Mouse (Mus musculus) kidney, adult 2 months (tissue): ENCODE measurements at regions not wholly inside any gene's neighbourhood (a gene's known extent, or its start where the extent isn't known, plus 50 kb on each side); places are given as distances from the start of the nearest gene placed in this dataset.

Experiments used
- DNase-seq: peaks from one replicate; pipeline ENCODE4 v3.0.0; 2021
- H3K27ac ChIP-seq: fragments of 200-500 bp; 2 replicates; pipeline ENCODE4 v1.5.1; 2012; ENCODE audit warnings: low read depth, low read length, control low read depth, inconsistent platforms; ENCODE audit not compliant: insufficient read depth
- H3K27me3 ChIP-seq: fragments of 200-500 bp; replicated peaks from 2 replicates; pipeline ENCODE4 v1.6.1; 2012; ENCODE audit warnings: mild to moderate bottlenecking, moderate library complexity, low read length, inconsistent platforms; ENCODE audit not compliant: control insufficient read depth, insufficient read depth
- H3K36me3 ChIP-seq: fragments of 200-500 bp; 2 replicates; pipeline ENCODE4 v1.6.1; 2012; ENCODE audit warnings: mild to moderate bottlenecking, moderate library complexity, low read length, inconsistent platforms; ENCODE audit not compliant: control insufficient read depth, insufficient read depth
- H3K4me1 ChIP-seq: fragments of 200-500 bp; 2 replicates; pipeline ENCODE4 v1.6.1; 2011; ENCODE audit warnings: low read length; ENCODE audit not compliant: control insufficient read depth, insufficient read depth
- H3K4me3 ChIP-seq: fragments of 200-500 bp; 2 replicates; pipeline ENCODE4 v1.5.1; 2011; ENCODE audit warnings: mild to moderate bottlenecking, low read depth, low read length, control low read depth; ENCODE audit not compliant: insufficient read depth
- CTCF ChIP-seq: fragments of 200-500 bp; conservative IDR thresholded peaks from 2 replicates; pipeline ENCODE4 v1.5.1; 2011; ENCODE audit warnings: low read depth, mild to moderate bottlenecking, control low read depth, low read length, moderate library complexity, mixed read lengths; ENCODE audit not compliant: insufficient read depth, insufficient read length
- POLR2A ChIP-seq: fragments of 200-500 bp; IDR thresholded peaks from one replicate; pipeline ENCODE4 v1.6.1; 2011; ENCODE audit warnings: low read depth, low read length, control low read depth
- WGBS: fragments of 180-500 bp; shearing (Covaris S2); methylation state at CpG from one replicate; pipeline ENCODE4 v1.1.7; 2018; 5-methylcytosine and 5-hydroxymethylcytosine counted together

DNA sequence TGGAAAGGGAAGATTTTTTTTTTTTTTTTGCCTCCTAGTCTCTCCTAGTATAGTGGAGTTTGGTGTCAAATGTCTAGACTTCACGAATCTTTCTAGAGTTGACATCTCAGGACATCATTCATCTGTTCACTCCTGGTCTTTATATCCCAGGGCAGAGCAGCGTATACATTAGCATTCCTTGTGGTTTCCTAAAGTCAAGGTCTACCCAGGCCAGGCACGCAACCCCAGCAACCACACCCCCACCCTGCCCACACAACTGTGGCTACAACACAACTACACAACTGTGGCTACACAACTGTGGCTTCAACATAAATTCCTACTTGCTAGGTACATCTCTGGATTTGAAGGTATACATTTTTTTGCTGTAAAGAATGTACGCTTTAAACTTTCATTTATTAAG is 122.2 kb downstream of the Ppp1r3a start:
- no peak overlapping the region for H3K27ac ChIP-seq
- no peaks in the 10 kb centered on the region for H3K36me3 ChIP-seq
- no peak overlapping the region for H3K4me3 ChIP-seq
- no peaks in the 10 kb centered on the region for H3K27me3 ChIP-seq
- WGBS: 41% methylated on average over 4 of the region's 4 CpGs
- no peaks in the 10 kb centered on the region for H3K4me1 ChIP-seq
- TF ChIP-seq CTCF (no peak), POLR2A (no peak)
- DNase-seq: no peak

DNA sequence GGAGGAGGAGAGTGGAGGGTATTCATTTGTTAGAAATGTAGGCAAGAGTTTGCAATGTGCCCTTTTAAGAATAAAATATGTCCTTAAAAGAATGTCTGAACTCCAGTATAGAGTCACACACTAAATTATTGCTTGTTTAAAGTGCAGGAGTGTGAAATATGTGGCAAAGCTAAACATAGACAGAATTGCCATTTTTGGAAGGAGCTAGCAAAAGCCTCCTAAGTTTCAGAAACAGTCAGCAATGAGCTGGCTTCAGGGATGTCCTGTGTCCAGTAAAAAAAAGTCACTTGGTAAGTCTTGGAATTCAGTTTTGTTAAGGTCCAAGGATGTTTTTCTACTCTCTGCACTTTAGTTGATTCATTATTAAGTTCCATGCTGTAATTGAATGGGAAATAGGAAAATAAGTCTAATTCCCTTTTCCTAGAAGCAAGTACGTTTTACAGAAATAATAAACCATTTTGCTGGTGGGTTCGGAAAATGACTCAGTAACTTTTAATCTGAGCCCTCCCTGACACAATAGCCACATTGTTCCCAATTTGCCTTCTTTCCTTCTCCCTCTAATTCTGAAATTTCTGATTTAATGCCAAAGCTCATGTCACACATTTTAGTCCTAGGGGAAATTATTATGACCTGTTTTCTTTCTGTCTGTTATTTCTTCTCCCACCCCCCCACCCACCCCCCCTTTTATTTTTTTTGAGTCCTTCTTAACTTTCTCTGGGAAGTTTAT is 123.2 kb downstream of the Ppp1r3a start:
- no peak overlapping the region for H3K27ac ChIP-seq
- H3K4me1 ChIP-seq: no peaks in the 10 kb centered on the region
- DNase-seq: no peak
- 18% methylated on average over 2 of the region's 2 CpGs for WGBS
- no peaks in the 10 kb centered on the region for H3K36me3 ChIP-seq
- H3K4me3 ChIP-seq: no peak overlapping the region
- H3K27me3 ChIP-seq: no peaks in the 10 kb centered on the region
- TF ChIP-seq CTCF (no peak), POLR2A (no peak)

DNA sequence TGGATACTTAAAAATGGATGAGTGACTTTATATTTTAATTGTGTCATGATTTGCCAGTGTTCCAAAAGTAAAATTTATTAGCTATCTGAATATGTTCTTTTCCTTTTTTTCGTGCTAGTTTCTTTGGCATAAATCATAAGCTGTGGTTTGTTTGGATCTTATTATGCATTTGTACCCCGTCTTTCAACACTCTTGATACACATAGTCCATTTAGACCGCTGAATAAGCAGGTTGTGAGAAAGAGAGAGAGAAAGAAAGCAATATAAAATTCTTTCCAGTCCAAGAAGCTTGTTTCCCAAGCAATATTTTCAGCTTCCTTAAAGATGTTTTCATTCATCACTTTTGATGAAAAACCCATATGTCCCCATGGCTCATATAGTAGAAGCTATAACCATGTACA is 138.4 kb downstream of the Ppp1r3a start:
- Histone ChIP-seq H3K36me3 (no peaks in the 10 kb centered on the region), H3K27ac (no peak overlapping the region), H3K4me1 (no peaks in the 10 kb centered on the region), H3K27me3 (no peaks in the 10 kb centered on the region; the same call in 1 of the 2 replicates), H3K4me3 (no peak overlapping the region)
- WGBS: 55% methylated on average over 3 of the region's 3 CpGs
- TF ChIP-seq POLR2A (no peak), CTCF (no peak)
- no peak for DNase-seq

DNA sequence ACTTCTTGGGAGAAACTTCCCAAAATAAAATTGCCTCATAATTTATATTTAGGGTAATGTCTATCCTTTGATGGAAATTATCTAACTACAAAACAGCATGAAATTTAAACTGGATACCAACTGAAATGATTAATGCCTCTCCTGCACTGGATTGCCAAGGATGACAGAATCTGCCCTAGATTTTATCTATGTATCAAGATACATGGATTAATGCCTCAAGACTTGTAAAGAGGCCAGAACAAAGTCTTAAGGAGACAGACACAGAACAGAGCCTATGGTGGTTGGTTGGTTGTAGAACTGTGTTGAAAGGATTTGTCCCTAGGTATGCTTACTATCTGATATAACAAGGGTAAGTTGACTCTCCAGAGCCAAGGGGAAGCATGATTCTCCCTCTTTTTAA is 147.0 kb downstream of the Ppp1r3a start:
- no peaks in the 10 kb centered on the region for H3K4me1 ChIP-seq
- H3K27ac ChIP-seq: no peak overlapping the region
- no peak for DNase-seq
- H3K36me3 ChIP-seq: no peaks in the 10 kb centered on the region
- no peaks in the 10 kb centered on the region for H3K27me3 ChIP-seq
- TF ChIP-seq CTCF (no peak), POLR2A (no peak)
- H3K4me3 ChIP-seq: no peak overlapping the region

DNA sequence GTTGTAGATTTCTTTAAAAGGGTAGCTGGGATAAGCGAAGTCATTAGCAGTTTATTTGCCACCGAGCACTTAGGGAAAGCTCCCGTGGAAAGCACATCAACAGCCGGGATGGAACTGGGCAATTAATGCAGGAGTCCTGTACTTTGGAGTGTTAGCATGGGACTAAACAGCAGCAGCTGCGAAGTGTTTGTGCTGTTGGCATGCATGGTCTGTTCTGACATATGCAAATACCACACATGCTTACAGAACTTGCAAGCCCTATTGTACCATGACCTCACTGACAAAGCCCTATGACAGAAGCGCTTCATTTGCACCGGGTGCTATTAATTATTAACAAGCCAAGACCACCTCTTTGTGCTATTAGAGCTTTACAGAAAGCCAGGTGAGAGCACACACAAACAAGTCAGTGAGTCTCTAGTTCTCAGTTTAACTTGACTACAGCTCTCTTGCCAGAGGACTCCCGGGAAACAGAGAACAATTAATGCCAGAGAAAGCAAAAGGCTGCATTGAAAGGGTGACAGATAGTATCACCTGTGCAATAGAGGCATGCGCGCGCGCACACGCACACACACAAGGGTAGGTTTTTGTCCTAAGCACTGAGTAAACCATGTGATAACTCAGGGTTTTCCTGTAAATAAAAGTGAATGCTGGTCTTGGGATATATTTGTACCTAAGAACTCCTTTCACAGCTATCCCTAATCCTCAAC is 154.4 kb downstream of the Ppp1r3a start:
- Histone ChIP-seq H3K27me3 (no peaks in the 10 kb centered on the region), H3K4me3 (no peak overlapping the region), H3K27ac (no peak overlapping the region), H3K4me1 (no peaks in the 10 kb centered on the region), H3K36me3 (no peaks in the 10 kb centered on the region)
- WGBS: 54% methylated on average over 13 of the region's 13 CpGs
- peak; percentile 3 for DNase-seq
- TF ChIP-seq POLR2A (no peak), CTCF (no peak)

DNA sequence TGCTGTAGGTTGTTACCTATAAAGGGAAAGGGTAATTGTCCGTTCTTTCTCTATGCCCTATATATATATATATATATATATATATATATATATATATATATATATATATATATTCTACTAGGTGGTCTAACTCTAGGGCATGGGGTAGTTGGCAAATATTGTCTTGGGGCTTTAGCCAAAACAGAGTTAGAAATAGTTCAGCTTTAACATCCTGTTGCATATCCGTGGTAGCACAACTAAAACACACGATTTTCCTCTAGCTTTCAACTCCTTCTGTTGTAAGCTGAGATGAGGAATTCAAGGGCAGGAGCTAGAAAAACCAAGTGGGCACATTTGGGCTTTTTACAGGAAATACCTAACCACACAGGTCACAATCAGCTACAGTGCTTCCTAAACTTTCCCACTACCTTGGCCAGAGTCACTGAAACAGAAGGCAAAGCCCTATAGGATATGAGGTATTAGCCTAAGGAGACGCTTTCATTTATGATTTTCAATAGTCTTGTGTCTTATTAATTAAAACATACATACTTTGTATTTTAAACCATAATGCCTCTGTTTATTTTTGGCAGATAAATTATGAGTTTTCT is 158.1 kb downstream of the Ppp1r3a start:
- no peaks in the 10 kb centered on the region for H3K27me3 ChIP-seq
- TF ChIP-seq CTCF (no peak), POLR2A (no peak)
- 75% methylated on average over 4 of the region's 4 CpGs for WGBS

DNA sequence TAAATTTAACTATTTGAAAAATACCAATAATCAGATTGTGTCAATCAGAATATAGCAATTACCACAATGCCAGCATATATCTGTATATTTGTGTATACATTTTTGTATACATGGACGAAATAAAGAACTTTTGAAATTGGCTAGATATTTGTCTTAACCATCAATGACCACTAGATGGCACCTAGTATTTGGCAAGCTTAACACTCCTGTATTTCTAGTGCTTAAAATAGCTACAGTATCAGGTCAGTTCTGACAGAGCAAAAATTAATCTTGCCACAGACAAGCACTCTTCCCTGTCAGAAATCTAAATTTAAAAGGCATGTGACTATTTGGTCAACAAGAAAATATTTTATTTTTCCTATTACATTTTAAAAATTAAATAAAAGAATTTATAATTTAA is 169.2 kb downstream of the Ppp1r3a start:
- WGBS: 13% methylated on average over 1 of the region's 1 CpGs
- H3K4me1 ChIP-seq: no peaks in the 10 kb centered on the region
- H3K36me3 ChIP-seq: no peaks in the 10 kb centered on the region
- TF ChIP-seq POLR2A (no peak), CTCF (0 out of 2 replicates have a peak, but pooled peaks have one; percentile 8)
- no peak overlapping the region for H3K4me3 ChIP-seq
- DNase-seq: peak; percentile 10
- H3K27me3 ChIP-seq: no peaks in the 10 kb centered on the region
- no peak overlapping the region for H3K27ac ChIP-seq

More for the DNA sequence above, 158.1 kb downstream of the Ppp1r3a start:
- H3K4me3 ChIP-seq: no peak overlapping the region
- DNase-seq: no peak
- H3K36me3 ChIP-seq: no peaks in the 10 kb centered on the region
- H3K27ac ChIP-seq: no peak overlapping the region
- H3K4me1 ChIP-seq: no peaks in the 10 kb centered on the region
